Mouse (Mus musculus) liver, embryonic 14 days (tissue): ENCODE data around the gene Stxbp2. TPM values are rescaled to one million over a fixed set of nuclear protein-coding genes. Genes with fewer than 3 reads are reported as not detected.

Experiments
- polyA plus RNA-seq: library from polyadenylated mRNA; depleted of rRNA; stranded (reverse); fragments of >200 nt; gene quantifications from 2 replicates; pipeline ENCODE4 v1.2.3, GENCODE M21; 2012; rRNA removed

Gene Stxbp2
- 46.1 and 55.2 TPM in 2 replicates for polyA plus RNA-seq

GRCm38 (mm10) chr8:3630647-3631477 is at the start of gene Stxbp2:
Gene Stxbp2, plus strand, starts transcription at chr8:3630955.

GRCm38 (mm10) chr8:3586993-3587390 is 43.8 kb upstream of the Stxbp2 start, which contains the start of gene Camsap3:
Gene Camsap3, plus strand, starts transcription at chr8:3587293.

GRCm38 (mm10) chr8:3621199-3621970 is 9.4 kb upstream of the Stxbp2 start, which contains the start of the genes Xab2 and Pet100:
Gene Xab2, minus strand, starts transcription at chr8:3621316.
Gene Pet100, plus strand, starts transcription at chr8:3621548.

GRCm38 (mm10) chr8:3625445-3625844 is 5.3 kb upstream of the Stxbp2 start, which contains the start of gene Pcp2:
Gene Pcp2, minus strand, starts transcription at chr8:3625545.

GRCm38 (mm10) chr8:3655526-3655925 is 24.8 kb downstream of the Stxbp2 start, which contains the start of gene Retn:
Gene Retn, plus strand, starts transcription at chr8:3655770.

GRCm38 (mm10) chr8:3665507-3665906 is 34.8 kb downstream of the Stxbp2 start, which contains the start of gene Mcemp1:
Gene Mcemp1, plus strand, starts transcription at chr8:3665754.

GRCm38 (mm10) chr8:3671980-3672491 is 41.3 kb downstream of the Stxbp2 start, which contains the start of gene Fcor:
Gene Fcor, minus strand, starts transcription at chr8:3672362.

GRCm38 (mm10) chr8:3676131-3676992 is 45.6 kb downstream of the Stxbp2 start, which contains the start of gene Trappc5:
Gene Trappc5, plus strand, starts transcription at chr8:3676299.

Other genes with a start within 250 kb of the Stxbp2 start
- gene Arhgef18, start 237.9 kb upstream of the Stxbp2 start, polyA plus RNA-seq: 3.1 and 3.4 TPM in 2 replicates
- 2.6 and 2.8 TPM in 2 replicates for gene Pex11g, start 163.3 kb upstream of the Stxbp2 start, polyA plus RNA-seq
- gene Tex45, start 160.1 kb upstream of the Stxbp2 start, polyA plus RNA-seq: 0.02 TPM in 1 of 2 replicates, not detected in the other
- gene Zfp358, start 137.8 kb upstream of the Stxbp2 start, polyA plus RNA-seq: 4.3 and 4.4 TPM in 2 replicates
- 23.0 and 25.9 TPM in 2 replicates for gene Mcoln1, start 130.5 kb upstream of the Stxbp2 start, polyA plus RNA-seq
- gene Pnpla6, start 115.6 kb upstream of the Stxbp2 start, polyA plus RNA-seq: 12.1 and 13.4 TPM in 2 replicates
- gene C330021F23Rik, start 63.0 kb upstream of the Stxbp2 start, polyA plus RNA-seq: 2.6 and 3.3 TPM in 2 replicates
- gene Camsap3, start 43.7 kb upstream of the Stxbp2 start, polyA plus RNA-seq: 2.4 and 2.6 TPM in 2 replicates
- gene Xab2, start 9.6 kb upstream of the Stxbp2 start, polyA plus RNA-seq: 25.8 and 27.8 TPM in 2 replicates
- gene Pet100, start 9.4 kb upstream of the Stxbp2 start, polyA plus RNA-seq: 32.5 and 36.6 TPM in 2 replicates
- gene Pcp2, start 5.4 kb upstream of the Stxbp2 start, polyA plus RNA-seq: not detected in 2 replicates
- gene Retn, start 24.8 kb downstream of the Stxbp2 start, polyA plus RNA-seq: 0.03 TPM in 1 of 2 replicates, not detected in the other
- 1.2 and 1.8 TPM in 2 replicates for gene Mcemp1, start 34.8 kb downstream of the Stxbp2 start, polyA plus RNA-seq
- gene Fcor, start 41.4 kb downstream of the Stxbp2 start, polyA plus RNA-seq: 1.7 and 2.2 TPM in 2 replicates
- 12.6 and 13.2 TPM in 2 replicates for gene Trappc5, start 45.3 kb downstream of the Stxbp2 start, polyA plus RNA-seq
- gene Fcer2a, start 63.2 kb downstream of the Stxbp2 start, polyA plus RNA-seq: not detected in 2 replicates
- gene Clec4g, start 89.7 kb downstream of the Stxbp2 start, polyA plus RNA-seq: 3.0 and 3.5 TPM in 2 replicates
- 0.06 and 0.07 TPM in 2 replicates for gene Cd209a, start 118.0 kb downstream of the Stxbp2 start, polyA plus RNA-seq
- gene Cd209e, start 223.4 kb downstream of the Stxbp2 start, polyA plus RNA-seq: not detected in 2 replicates
- not detected in 2 replicates for gene Cd209d, start 247.6 kb downstream of the Stxbp2 start, polyA plus RNA-seq